Mouse (Mus musculus): ENCODE data around the gene Gm12253. TPM values are rescaled to one million over a fixed set of nuclear protein-coding genes. Genes with fewer than 3 reads are reported as not detected.

Gm12253 gene
- 0.84 TPM for polyA plus RNA-seq (2017; shearing (Covaris generic))

DNA sequence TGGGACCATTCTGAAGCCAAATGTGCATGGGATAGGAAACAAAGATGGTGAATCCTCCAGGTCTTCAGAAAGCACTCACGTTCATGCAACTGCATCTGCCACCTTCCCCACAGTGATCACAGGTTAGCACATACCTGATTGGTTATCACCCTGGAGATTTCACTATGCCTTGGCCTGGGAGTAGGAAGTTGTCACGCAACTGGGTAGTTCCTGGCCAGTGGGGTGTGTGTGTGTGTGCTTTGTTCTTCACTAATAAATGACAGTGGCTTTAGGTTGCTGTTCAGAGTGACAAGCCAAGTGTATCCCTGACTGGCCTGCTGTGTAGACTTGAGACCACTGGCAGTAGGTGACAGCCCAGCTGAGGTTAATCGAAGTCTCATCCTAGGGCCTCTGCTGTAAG, at the start of gene Gm12253:
TSS of gene Gm12253 (plus strand) at position 301 of the 400 bp plus-strand sequence.

DNA sequence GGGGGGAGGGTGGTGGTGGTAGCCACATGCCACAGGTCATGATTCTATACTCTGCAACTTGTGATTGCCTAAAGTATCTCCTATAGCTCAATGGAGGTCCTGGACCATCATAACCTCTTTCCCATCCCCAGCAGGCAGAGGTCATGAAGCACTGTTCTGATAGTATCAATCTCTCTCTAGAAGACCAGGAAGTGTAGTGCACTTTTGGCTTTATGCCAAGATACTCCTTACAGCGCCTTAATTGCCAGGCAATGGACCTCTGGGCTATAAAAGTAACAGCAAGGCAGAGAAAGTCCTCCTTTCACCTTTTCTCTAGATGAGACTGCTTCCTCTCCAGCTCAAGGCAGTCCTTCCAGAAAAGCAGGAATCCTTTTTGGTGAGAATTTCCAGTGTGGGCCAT, 11.5 kb upstream of the Gm12253 start, which contains the start of gene 1810065E05Rik:
TSS of gene 1810065E05Rik (plus strand) at position 297 of the 400 bp plus-strand sequence.

DNA sequence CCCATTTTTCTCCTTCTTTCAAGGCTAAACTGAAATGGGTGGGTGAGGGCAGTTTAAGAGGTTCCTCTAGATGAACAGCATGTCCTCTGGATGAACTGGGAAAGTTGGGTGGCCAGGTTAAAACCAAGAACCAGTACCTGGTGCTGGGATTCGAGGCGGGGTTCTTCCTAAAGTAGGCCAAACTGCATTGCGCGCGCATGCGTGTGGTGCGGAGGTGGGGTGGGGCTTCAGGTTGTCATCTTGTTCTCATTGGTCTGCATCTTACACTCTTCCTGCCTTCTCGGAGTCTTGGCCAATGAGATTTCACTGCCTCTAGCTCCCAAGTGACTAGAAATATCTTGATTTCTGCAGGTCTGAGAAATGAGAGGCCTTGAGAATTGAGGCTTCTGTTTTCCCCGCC, 20.4 kb downstream of the Gm12253 start, which contains the start of gene Lypd9:
TSS of gene Lypd9 (minus strand) at position 165 of the 400 bp plus-strand sequence.

DNA sequence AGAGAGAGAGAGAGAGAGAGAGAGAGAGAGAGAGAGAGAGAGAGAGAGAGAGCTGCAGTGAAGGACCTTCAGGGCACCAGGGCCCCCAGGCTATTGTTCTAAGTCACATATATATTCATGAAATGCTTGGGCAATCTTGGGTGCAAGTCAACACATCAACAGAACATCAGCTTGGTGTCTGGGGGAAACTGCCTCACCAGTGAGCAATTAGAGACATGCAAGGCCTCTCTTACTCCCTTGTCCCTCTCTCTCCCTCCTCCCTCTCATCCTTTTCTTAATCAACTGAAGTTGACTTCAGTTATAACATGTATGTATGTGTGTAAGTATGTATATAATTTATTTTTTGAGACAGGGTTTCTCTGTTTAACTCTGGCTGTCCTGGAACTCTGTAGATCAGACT, 29.8 kb downstream of the Gm12253 start, which contains the start of gene Olfr30:
TSS of gene Olfr30 (minus strand) at position 101 of the 400 bp plus-strand sequence.

Other genes starting within 250 kb of the Gm12253 start
- gene Igtp, start 233.0 kb upstream of the Gm12253 start, polyA plus RNA-seq (2017; shearing (Covaris generic)) = 194 TPM
- 47.7 TPM for gene Irgm2, start 232.9 kb upstream of the Gm12253 start, polyA plus RNA-seq (2017; shearing (Covaris generic))
- gene 4930438A08Rik, start 157.8 kb upstream of the Gm12253 start, polyA plus RNA-seq (2017; shearing (Covaris generic)) = not detected
- gene Zfp692, start 125.5 kb upstream of the Gm12253 start, polyA plus RNA-seq (2017; shearing (Covaris generic)) = 39.8 TPM
- 39.7 TPM for gene Zfp672, start 102.2 kb upstream of the Gm12253 start, polyA plus RNA-seq (2017; shearing (Covaris generic))
- 12.9 TPM for gene Sh3bp5l, start 101.8 kb upstream of the Gm12253 start, polyA plus RNA-seq (2017; shearing (Covaris generic))
- gene Lypd8, start 53.5 kb upstream of the Gm12253 start, polyA plus RNA-seq (2017; shearing (Covaris generic)) = 0.59 TPM
- not detected for gene 1810065E05Rik, start 11.4 kb upstream of the Gm12253 start, polyA plus RNA-seq (2017; shearing (Covaris generic))
- not detected for gene Lypd9, start 20.4 kb downstream of the Gm12253 start, polyA plus RNA-seq (2017; shearing (Covaris generic))
- not detected for gene Olfr30, start 29.7 kb downstream of the Gm12253 start, polyA plus RNA-seq (2017; shearing (Covaris generic))
- not detected for gene Olfr332, start 60.0 kb downstream of the Gm12253 start, polyA plus RNA-seq (2017; shearing (Covaris generic))
- gene Olfr331, start 70.0 kb downstream of the Gm12253 start, polyA plus RNA-seq (2017; shearing (Covaris generic)) = not detected
- gene Olfr330, start 102.3 kb downstream of the Gm12253 start, polyA plus RNA-seq (2017; shearing (Covaris generic)) = 0.99 TPM
- gene Olfr329-ps, start 113.9 kb downstream of the Gm12253 start, polyA plus RNA-seq (2017; shearing (Covaris generic)) = not detected
- 0.18 TPM for gene Olfr328, start 123.1 kb downstream of the Gm12253 start, polyA plus RNA-seq (2017; shearing (Covaris generic))
- gene Olfr224, start 138.0 kb downstream of the Gm12253 start, polyA plus RNA-seq (2017; shearing (Covaris generic)) = 0.37 TPM
- gene Olfr325, start 145.2 kb downstream of the Gm12253 start, polyA plus RNA-seq (2017; shearing (Covaris generic)) = not detected
- not detected for gene Olfr324, start 162.6 kb downstream of the Gm12253 start, polyA plus RNA-seq (2017; shearing (Covaris generic))
- gene 2210407C18Rik, start 183.5 kb downstream of the Gm12253 start, polyA plus RNA-seq (2017; shearing (Covaris generic)) = not detected
- not detected for gene Olfr323, start 197.9 kb downstream of the Gm12253 start, polyA plus RNA-seq (2017; shearing (Covaris generic))
- gene Trim58, start 207.9 kb downstream of the Gm12253 start, polyA plus RNA-seq (2017; shearing (Covaris generic)) = not detected
- not detected for gene Olfr322, start 226.2 kb downstream of the Gm12253 start, polyA plus RNA-seq (2017; shearing (Covaris generic))
- not detected for gene Olfr320, start 248.5 kb downstream of the Gm12253 start, polyA plus RNA-seq (2017; shearing (Covaris generic))